Mouse (Mus musculus) liver, adult 2 months (tissue): Measurements from ENCODE around the gene Med10. TPM values are rescaled to one million over a fixed set of nuclear protein-coding genes. Genes with fewer than 3 reads are reported as not detected.

ENCODE experiments used
- DNase-seq: peaks from one replicate; pipeline ENCODE4 v3.0.0-alpha.2; 2011; ENCODE audit warnings: low read depth, low spot score; ENCODE audit errors: extremely low read depth
- H3K27ac ChIP-seq: fragments of 200-500 bp; replicated peaks from 2 replicates; pipeline ENCODE4 v1.5.1; 2012; ENCODE audit warnings: low read depth, mild to moderate bottlenecking, control low read depth, inconsistent platforms, low read length; ENCODE audit not compliant: insufficient read depth
- H3K27me3 ChIP-seq: fragments of 200-500 bp; 2 replicates; pipeline ENCODE4 v1.6.1; 2012; ENCODE audit warnings: mild to moderate bottlenecking, moderate library complexity, low read length, inconsistent platforms; ENCODE audit not compliant: control insufficient read depth, insufficient read depth
- H3K36me3 ChIP-seq: fragments of 200-500 bp; 2 replicates; pipeline ENCODE4 v1.6.1; 2012; ENCODE audit warnings: low read length, inconsistent platforms; ENCODE audit not compliant: control insufficient read depth, insufficient read depth
- H3K4me1 ChIP-seq: fragments of 200-500 bp; 2 replicates; pipeline ENCODE4 v1.6.1; 2011; ENCODE audit warnings: low read length; ENCODE audit not compliant: control insufficient read depth, insufficient read depth
- H3K4me3 ChIP-seq: fragments of 200-500 bp; 2 replicates; pipeline ENCODE4 v1.5.1; 2011; ENCODE audit warnings: low read depth, mild to moderate bottlenecking, control low read depth, low read length, moderate library complexity; ENCODE audit not compliant: insufficient read depth
- H3K79me2 ChIP-seq: fragments of 200-500 bp; 2 replicates; pipeline ENCODE4 v1.6.1; 2012; ENCODE audit warnings: inconsistent platforms, mild to moderate bottlenecking, low read length, moderate library complexity; ENCODE audit not compliant: control insufficient read depth, insufficient read depth
- H3K9ac ChIP-seq: fragments of 200-500 bp; 2 replicates; pipeline ENCODE4 v1.6.1; 2012; ENCODE audit warnings: low read depth, mild to moderate bottlenecking, control low read depth, inconsistent platforms, low read length
- CTCF ChIP-seq: fragments of 200-500 bp; IDR thresholded peaks from 2 replicates; pipeline ENCODE4 v1.5.1; 2011; ENCODE audit warnings: low read depth, low read length, control low read depth
- POLR2A ChIP-seq: fragments of 200-500 bp; IDR thresholded peaks from 2 replicates; pipeline ENCODE4 v1.6.1; 2011; ENCODE audit warnings: low read length, control low read depth; ENCODE audit not compliant: insufficient read depth; ENCODE audit errors: extremely low read depth
- WGBS: fragments of 180-500 bp; shearing (Covaris S2); methylation state at CpG from one replicate; pipeline ENCODE4 v1.1.7; 2018; 5-methylcytosine and 5-hydroxymethylcytosine counted together
- polyA plus RNA-seq: library from polyadenylated mRNA; depleted of rRNA; stranded (reverse); fragments of >200 nt; gene quantifications from 2 replicates; pipeline ENCODE4 v1.2.3, GENCODE M21; 2012
- total RNA-seq: library from RNA; depleted of rRNA; stranded (reverse); fragments of >200 nt; gene quantifications from 2 replicates; pipeline ENCODE4 v1.2.3, GENCODE M21; 2014

Gene Med10
- total and polyA plus RNA-seq, 2 experiments: 12.9 to 15.3 TPM

DNA sequence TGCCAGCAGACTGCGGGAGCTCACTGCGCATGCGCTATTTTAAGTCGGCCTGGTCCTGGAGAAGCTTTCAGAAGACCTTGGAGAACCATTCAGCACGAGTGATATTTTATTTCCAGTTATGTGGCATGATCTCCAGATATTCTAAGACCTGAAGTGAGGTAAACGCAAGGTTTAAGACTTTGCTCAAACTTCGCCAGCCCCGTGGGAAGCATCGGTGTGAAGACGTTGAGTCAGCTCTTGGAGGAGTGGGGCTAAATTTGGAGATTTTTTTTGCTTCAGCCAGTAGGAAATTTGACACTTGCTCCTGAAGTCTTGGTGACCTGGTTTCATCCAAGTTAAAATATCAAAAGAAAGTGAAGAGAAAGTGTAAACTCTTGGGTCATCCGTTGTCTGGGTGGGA lies 31.2 kb downstream of the Med10 start:
- no peaks in the 10 kb centered on the region for H3K36me3 ChIP-seq
- H3K4me3 ChIP-seq: no peak overlapping the region
- H3K27me3 ChIP-seq: no peaks in the 10 kb centered on the region
- H3K79me2 ChIP-seq: no peaks in the 10 kb centered on the region
- no peak for DNase-seq
- H3K27ac ChIP-seq: no peak overlapping the region
- TF ChIP-seq POLR2A (no peak), CTCF (no peak)
- 86% methylated on average over 11 of the region's 11 CpGs for WGBS
- no peak overlapping the region for H3K9ac ChIP-seq
- H3K4me1 ChIP-seq: no peaks in the 10 kb centered on the region

DNA sequence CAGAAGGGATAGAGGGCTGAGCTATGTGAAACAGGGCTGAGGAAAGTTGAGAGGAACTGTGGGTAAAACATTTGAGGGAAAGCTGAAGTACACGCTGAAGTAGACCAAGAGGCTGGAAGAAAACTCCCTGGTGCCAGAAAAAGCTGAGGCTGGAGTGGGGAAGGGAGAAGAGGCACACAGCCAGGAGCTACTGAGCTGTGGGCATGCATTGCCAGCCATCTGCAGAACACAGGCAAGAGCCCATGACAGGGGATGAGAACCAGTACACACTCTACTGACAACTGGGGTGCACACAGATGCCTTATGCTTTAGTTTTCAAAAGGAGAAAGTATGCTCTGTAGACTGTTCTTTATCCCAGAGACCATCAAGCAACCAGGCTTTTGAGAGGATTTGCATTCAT lies 43.4 kb downstream of the Med10 start:
- no peaks in the 10 kb centered on the region for H3K79me2 ChIP-seq

DNA sequence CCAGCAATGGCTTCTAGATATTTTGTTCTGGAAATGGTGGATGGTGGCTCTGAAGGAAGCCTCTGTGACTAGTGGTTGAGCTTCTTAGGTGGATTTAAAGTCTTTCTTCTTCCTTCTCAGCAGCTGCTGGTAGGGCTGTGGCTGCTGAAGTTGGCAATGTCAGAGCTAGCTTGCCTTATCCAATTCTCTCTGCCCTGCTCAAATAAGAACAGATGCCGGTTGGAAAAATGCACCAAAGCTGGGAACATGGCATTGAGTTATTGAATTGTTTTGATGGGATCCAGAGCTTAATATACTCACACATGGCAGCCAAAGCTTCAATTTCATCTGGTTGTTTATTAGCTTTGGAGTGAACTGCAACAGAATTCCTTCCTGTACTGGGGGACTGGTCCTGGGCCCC lies 47.4 kb downstream of the Med10 start:
- no peaks in the 10 kb centered on the region for H3K79me2 ChIP-seq
- H3K27me3 ChIP-seq: no peaks in the 10 kb centered on the region
- H3K27ac ChIP-seq: no peak overlapping the region
- TF ChIP-seq POLR2A (no peak), CTCF (no peak)
- H3K4me1 ChIP-seq: no peaks in the 10 kb centered on the region
- H3K4me3 ChIP-seq: no peak overlapping the region
- 91% methylated on average over 1 of the region's 1 CpGs for WGBS
- H3K36me3 ChIP-seq: no peaks in the 10 kb centered on the region
- no peak for DNase-seq
- H3K9ac ChIP-seq: no peak overlapping the region

More for the DNA sequence above, 43.4 kb downstream of the Med10 start:
- Histone ChIP-seq H3K4me1 (no peaks in the 10 kb centered on the region), H3K36me3 (no peaks in the 10 kb centered on the region), H3K27ac (no peak overlapping the region), H3K4me3 (no peak overlapping the region), H3K9ac (no peak overlapping the region), H3K27me3 (no peaks in the 10 kb centered on the region)
- 73% methylated on average over 1 of the region's 1 CpGs for WGBS
- no peak for DNase-seq
- no peak for TF ChIP-seq CTCF
- TF ChIP-seq POLR2A: no peak

DNA sequence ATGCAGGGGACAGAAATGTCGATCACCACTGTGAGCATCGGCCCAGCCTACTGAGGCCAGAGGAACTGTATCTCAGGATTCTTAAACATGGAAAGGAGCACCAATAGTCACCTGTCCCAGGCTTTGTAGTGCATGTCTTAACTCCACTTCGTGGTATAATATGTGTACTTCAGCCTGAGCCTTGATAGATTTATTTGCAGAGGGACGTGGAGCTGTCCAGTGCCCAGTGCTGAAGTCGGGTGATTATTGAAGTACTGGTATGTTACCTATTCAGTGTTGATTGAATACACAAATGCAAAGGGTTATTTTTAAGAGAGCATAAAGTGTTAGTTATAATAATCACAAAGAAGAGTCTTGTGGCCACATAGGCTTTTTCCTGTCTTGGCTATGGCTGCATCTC lies 50.1 kb downstream of the Med10 start:
- Histone ChIP-seq H3K27ac (no peak overlapping the region), H3K79me2 (no peaks in the 10 kb centered on the region), H3K4me3 (no peak overlapping the region), H3K9ac (no peak overlapping the region), H3K4me1 (peaks cover 4% of the 10 kb centered on the region; the same call in 1 of the 2 replicates), H3K27me3 (no peaks in the 10 kb centered on the region), H3K36me3 (no peaks in the 10 kb centered on the region)
- 58% methylated on average over 5 of the region's 5 CpGs for WGBS
- TF ChIP-seq CTCF (no peak), POLR2A (no peak)
- peak; percentile 6 for DNase-seq

DNA sequence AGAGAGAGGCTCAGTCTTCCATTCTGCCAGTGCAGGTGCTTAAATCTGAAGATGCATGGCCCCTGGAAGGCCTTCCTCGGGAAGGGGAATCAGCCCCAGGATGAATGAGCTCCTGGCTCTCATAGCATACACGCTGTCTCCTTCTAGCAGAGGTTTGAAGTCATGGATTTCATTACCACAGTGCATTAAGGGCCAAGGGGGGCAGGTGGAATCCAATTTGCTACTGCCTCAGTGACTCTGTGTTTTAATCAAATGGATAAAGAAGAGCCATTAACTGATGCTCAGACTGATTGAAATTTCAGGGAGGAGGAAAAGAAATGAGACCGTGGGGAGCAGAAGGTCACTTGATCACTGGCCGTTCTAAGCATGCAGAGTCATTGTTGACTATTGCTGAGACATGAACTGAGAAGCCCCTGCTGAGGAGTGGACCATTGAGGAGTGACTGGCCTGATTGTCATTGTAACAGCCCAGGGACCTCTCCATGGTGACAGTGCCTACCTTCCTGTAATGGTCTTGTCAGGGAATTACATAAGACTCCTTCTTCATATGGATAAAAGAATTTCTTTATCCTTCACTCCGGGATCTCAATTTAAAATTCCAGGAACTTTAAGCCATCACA lies 51.3 kb downstream of the Med10 start:
- Histone ChIP-seq H3K79me2 (no peaks in the 10 kb centered on the region), H3K9ac (no peak overlapping the region), H3K27me3 (no peaks in the 10 kb centered on the region), H3K27ac (no peak overlapping the region), H3K4me1 (peaks cover 4% of the 10 kb centered on the region; the same call in 1 of the 2 replicates), H3K4me3 (no peak overlapping the region), H3K36me3 (no peaks in the 10 kb centered on the region)
- no peak for TF ChIP-seq POLR2A
- TF ChIP-seq CTCF: no peak
- no peak for DNase-seq
- WGBS: 79% methylated on average over 5 of the region's 5 CpGs

DNA sequence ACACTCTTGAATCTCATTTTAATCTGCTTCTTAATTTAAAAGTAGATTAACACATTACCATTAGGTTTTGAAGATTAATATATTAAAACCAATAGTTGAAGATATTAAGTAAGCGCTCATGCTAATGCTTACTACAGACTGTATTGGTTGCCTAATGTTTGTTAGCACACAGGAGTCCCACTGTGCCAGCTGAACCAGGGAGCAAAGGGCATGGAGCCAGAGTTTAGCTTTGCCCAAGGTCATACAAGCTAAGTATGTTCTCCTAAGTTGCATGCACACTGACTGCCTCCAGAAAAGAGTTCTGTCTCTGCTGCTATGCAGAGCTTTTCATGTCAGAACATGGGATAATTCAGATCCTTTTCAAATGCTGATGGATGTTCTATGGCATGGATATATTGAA lies 53.7 kb downstream of the Med10 start:
- Histone ChIP-seq H3K4me1 (peaks cover 4% of the 10 kb centered on the region; the same call in 1 of the 2 replicates), H3K4me3 (no peak overlapping the region), H3K27me3 (no peaks in the 10 kb centered on the region), H3K79me2 (no peaks in the 10 kb centered on the region), H3K36me3 (no peaks in the 10 kb centered on the region), H3K27ac (no peak overlapping the region), H3K9ac (no peak overlapping the region)
- peak; percentile 95 for DNase-seq
- 35% methylated on average over 1 of the region's 1 CpGs for WGBS
- TF ChIP-seq POLR2A (no peak), CTCF (no peak)
